Mouse (Mus musculus): ENCODE data around the gene Arhgdia.

Gene Arhgdia

DNA sequence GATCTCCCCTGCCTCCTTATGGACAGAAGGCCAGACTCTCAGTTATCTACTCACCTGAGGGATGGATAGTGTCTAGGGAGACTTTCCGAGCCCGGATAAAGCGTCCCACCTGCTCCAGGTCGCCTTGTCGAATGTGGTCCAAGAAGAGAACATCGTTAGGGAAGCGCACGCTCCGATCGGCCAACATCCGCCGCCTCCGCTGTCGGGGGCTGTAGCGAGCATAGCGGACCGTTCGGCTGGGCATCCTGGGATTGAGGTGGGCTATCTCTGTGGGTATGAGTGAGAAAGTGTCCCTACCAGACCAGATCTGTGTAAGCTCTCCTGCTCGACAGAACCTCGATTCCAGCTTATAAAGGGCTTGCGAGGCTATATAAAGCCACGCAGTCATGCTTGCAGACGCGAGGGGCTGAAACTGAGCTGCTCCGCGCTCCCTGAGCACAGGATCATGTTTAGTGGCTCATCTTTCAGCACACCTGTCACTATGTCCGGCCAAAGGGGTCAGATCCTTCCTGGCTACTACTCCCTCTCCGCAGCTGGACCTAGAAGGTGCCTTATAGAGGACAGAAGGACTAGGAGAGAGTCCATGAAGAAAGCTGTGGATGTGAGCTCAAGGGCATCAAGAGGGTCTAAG is 30.5 kb downstream of the Arhgdia start, which contains the start of gene Ppp1r27:
Gene Ppp1r27 (minus strand): TSS at position 323 of the 631 bp plus-strand sequence.
- DNase-seq (ENCODE audit: low spot score) = no peak

DNA sequence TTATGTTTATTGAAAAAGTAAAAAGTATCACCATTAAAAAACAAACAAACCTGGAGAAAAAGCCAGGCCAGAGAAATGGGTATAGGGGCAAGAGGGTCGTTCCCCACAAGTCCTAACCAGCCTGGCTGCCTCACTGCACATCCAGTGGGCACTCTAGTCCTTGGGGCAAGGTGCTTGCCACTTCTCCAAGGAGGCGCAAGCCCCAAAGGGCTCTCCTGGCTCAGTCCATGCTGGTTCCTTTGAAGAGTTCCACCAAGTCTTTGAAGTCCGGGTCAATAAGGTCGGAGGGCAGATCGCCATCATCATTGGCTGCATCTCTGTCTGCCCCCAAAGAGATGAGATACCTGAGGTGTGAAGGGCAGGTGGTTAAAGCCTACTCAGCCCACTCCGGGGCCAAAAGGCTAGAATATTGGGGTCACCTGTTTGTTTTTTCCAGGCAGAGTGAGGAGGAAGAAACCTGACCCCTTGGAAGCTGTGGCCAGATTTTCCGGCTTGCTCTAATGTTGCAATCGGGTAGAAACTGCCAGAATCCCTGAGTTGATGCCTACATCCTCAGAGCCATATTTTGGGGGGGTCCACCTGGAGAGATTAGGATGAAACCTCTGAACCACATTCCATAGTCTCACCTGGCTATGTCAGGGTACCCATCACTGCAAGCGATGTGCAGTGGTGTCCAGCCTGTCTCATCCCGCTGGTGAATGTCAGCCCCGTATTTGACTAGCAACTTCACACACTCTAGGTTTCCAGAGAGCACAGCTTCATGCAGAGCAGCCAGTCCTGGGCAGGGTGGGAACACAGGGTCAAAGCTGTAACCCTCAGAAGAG is 31.2 kb downstream of the Arhgdia start:
- no peak for DNase-seq (ENCODE audit: low spot score)

DNA sequence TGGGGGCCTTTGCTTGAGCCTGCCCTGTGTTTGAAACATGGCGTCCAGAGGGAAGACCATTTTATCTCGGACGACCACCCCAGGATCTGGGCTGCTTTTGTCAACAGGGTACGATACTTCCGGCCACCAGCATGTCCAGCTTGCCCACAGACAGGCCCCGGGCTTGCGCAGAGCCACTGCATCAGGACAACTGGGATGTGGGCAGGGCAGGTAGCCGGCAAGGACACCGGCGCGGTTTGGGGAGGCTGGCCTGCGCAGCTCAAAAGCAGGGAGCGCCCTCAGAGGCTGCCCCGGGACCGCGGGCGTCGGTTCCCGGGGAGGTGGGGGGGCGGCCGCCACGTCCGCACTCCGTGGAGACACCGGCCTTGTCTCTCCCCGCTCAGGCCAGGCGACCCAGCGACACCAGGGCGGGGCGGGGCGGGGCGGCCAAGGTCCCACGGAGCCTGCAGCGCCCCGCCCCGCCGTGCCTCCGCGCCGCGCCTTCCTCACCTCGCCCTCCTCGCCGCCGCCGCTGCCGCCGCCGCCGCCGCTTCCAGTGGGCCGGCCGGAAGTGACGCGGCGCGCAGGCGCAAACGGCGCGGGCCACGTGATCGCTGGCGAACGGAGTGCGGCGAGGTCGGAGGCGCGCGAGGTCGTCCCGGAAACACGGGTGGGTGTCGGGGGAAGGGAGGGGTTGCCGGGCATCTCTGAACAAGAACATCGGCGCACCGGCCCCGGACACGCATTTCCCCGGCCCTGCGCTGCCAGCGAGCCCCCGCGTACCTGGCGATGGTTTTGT is 32.1 kb downstream of the Arhgdia start, which contains the start of gene Mcrip1:
Gene Mcrip1 (minus strand): TSS at position 560 of the 778 bp plus-strand sequence.
- DNase-seq (ENCODE audit: low spot score) = peak; percentile 95

DNA sequence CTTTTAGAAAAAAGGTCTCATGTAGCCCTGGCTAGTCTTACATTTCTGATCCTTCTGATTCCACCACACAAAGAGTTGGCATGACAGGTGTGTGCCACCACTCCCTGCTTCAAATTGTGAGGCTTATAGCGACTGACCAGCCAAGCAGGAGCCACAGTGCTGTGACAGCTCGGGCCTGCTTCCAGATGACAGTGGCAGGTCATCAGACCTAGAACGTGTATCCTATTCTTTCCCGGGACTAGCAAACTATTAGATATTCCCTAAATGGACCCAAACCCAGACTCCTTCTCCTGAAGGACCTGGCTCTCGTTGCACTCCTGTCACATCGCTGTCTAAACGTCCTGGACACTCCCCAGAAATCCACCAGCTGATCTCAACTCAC is 32.6 kb downstream of the Arhgdia start:
- DNase-seq (ENCODE audit: low spot score) = no peak

DNA sequence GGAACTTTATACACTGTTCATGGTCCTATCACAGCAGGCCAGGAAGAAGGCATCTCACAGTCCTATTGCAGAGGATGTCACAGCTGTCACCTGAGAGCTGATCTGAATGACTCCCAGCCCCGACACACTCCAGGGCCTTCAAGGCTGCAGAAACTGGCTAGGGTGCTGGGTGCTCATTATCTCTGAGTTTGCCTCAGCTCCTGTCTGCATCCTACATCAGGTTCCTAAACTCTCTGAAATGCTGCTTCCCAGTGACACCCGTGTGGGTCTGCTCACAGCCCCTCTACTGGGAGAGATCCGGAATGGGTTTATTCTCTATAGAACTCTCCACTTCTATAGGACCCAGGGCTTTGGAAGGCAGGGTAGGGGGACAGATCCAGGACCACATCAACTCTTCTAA is 33.2 kb downstream of the Arhgdia start:
- DNase-seq (ENCODE audit: low spot score) = no peak

DNA sequence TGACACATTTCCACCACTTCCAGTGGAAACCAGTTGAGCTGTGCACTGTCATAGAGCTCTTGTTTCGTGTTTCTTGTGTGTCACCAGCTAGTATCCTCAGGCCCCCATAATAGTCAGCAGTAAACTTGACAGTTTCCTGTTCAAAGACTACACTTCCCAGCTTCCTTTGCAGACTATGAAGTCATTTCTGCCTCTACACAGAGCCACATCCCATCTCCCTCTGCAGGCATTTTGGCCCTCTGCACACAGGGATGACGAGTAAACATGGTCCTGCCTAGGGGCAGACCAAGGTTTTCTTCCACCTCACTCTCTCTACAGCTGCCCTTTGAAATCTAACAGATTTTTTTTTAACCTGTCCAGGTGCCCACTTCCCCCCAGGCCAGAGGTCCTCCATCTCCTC is 34.0 kb downstream of the Arhgdia start:
- DNase-seq (ENCODE audit: low spot score) = no peak

DNA sequence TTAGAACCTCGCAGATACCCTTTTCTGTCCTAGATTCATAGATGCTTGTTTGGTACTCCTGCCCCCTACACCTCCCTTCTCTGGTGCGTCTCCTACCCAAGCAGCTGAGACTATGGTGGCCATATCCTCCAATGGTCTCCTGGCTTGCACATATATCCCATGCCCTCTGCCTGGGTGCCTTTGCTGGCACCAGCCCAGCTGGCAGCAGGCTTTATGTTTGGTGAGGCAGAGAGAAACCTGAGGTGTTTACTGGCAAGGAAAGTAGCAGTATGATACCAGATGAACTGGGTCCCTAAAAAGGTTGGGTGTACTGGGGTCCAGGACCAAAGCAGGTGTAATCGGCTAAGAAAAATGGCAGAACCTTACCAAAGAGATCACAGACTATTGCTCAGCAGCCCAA is 35.5 kb downstream of the Arhgdia start:
- no peak for DNase-seq (ENCODE audit: low spot score)

DNA sequence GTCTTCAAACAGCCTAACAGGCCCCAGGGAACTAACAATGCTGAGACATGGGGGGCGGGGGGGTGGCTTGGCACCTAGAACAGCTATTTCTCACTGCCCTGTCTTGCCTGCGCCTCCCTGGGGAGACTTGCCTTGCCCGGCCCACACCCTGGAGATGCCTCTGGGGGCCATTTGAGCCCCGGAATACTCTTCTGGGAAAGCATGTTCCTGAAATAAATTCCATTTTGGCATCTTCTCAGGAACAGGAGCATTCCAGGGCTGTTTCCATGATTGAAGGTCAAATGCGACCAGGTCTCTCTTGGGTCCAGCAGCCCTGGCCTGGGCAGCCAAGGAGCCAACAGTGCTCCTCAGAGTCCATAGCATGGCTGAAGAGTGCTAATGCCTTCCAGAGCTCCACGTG is 39.0 kb downstream of the Arhgdia start:
- DNase-seq (ENCODE audit: low spot score) = no peak

DNA sequence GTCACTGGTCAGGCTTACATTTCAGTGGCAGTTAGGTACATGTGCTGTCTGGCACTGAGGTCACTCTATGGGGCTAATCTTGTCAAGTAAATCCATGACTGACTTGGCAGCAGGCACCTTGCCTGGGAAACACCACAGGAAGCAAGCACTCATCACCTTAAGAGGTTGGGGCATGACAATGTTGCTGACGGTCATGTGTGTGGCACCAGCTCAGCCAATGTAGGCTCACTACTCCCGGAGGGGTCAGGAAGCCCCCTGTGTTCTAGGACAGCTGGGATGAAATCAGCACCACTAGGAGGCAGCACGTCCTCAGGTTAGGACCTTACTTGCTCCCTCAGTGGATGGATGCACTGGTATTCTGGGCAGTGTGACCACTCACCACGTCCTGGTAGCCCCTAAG is 39.5 kb downstream of the Arhgdia start:
- no peak for DNase-seq (ENCODE audit: low spot score)

DNA sequence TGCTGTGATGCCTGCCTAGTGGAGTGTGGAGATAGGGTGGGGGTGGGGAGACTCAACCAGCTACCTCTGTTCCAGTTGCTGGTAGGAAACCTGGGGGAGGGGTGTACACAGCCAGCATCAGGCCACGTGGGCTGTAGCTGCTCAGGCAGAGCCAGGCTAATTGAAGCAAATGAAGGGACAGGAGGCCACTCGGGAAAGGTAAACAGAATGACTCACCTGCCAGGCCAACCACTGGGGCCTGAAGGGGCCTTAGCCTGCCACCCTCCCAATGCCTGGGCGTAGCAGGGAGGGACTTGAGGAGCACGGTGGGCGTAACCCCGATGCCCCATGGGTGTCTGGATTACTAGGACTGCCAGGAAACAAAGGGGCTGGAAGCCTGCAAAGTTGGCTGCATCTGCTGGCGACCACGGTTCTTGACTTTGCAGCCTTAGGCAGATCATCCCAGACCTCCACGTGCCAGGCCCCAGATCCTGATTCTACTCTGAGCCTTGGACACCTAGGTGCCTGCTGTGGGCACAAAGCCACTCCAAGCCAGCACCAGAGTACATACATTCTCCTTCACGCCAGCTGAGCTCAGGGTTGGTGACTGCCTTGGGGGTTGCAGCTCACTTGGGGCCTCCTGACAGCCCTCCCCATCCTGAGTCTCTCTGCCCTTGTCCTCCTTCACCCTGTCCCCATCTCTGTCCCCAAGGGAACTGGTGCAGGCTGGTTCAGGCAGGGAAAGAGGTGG is 42.0 kb downstream of the Arhgdia start:
- DNase-seq (ENCODE audit: low spot score) = peak; percentile 83

DNA sequence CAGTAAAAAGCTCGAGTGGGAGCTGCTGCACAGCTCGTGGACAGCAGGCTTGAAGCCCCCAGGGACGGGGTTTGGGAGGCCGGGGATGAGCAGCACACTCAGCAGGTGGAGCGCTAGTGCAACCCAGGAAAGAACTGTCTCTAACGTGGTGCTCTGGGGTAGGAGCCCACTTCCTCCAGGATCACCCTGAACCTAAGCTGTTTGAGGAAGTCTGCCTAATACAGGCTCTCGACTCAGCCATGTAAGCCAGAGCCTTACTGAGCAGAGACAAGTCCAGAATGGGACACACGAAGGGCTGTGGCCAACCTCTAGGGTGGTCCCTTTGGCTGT is 42.5 kb downstream of the Arhgdia start:
- no peak for DNase-seq (ENCODE audit: low spot score)

DNA sequence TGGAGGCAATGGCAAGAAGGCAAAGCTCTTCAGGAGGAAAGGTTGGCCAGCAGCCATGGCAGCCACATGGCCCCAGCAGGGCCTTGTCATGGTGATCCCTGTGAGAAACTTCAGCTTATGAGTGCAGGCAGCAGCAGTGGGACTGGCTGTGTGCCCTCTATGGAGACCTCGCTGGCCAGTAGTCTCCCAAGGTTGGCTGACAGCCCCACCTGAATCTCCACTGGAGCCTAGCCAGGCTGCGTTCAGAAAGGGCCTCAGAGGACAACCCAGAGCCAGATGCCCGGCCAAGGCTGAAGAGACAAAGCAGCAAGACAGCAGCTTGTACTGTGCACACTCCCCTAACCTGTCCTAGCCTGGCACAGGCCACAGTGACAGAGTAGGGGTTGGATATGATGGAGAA is 42.9 kb downstream of the Arhgdia start:
- peak; percentile 63 for DNase-seq (ENCODE audit: low spot score)

DNA sequence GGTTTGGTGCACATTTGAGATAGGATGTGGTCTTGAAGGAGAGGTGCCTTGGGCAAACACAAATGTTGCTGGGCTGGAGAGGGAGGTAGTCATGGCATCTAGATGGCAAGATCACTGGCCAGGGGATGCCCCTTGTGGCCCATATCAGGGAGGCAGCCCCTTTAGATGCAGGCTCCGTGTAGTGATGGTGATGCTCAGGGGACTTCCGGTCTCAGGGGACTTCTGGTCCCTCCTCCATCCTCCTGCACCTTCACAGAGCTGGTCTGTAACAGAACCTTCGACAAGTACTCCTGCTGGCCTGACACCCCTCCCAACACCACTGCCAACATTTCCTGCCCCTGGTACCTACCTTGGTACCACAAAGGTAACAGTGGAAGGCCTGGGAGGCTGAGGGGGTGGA is 45.6 kb downstream of the Arhgdia start:
- no peak for DNase-seq (ENCODE audit: low spot score)

DNA sequence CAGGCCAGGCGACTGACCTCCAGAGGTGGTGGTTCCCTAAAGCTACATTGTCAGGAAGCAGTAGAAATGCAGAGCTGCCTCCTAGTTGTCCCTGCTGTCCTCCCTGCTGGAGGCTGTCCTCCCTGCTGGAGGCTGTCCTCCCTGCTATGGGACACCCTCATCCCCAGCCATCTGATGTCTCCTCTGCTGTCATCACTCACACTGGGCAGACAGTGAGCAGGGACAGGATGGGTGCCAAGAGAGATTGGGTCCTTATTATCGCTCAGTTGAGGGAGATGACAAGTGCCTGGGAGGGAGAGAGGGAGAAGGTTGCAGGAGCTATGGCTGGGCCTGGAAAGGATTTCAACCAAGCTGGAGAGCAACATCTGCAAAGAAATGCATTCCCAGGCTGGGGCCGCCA is 46.3 kb downstream of the Arhgdia start:
- no peak for DNase-seq (ENCODE audit: low spot score)

DNA sequence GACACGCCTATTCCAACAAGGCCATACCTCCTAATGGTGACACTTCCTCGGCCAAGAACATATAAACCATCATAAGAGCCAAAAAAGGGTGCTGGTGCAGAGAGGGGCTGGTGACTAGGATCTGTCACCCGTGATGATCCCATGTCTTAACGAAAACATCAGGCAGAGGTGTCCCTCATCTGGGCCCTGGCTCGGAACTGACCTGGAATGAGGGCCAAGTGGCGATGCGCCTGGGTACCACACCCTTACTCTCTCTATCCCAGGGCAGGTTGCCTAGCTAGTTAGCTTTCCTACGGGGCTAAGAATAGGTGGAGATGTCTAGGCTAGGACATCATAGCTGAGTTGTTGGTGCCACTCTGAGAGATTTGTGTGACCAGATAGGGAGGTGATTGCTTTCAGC is 47.3 kb downstream of the Arhgdia start:
- DNase-seq (ENCODE audit: low spot score) = no peak

DNA sequence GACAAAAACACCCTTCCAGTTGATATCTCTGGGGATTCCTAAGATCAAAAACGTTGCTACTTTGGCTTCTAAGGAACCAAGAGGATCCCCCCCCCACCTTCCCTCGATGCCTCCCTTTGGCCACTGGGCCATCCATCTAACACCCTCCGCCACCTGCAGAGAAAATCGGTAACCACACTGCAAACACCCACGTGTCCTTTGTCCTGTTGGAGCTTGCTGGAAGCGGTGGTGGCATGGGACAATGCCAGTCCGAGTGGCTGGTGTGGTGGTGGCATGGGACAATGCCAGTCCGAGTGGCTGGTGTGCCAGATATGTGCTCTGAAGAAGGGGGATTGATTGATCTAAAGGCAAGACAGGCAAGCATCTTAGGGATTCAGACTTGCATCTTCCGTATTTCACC is 49.8 kb downstream of the Arhgdia start:
- DNase-seq (ENCODE audit: low spot score) = no peak

DNA sequence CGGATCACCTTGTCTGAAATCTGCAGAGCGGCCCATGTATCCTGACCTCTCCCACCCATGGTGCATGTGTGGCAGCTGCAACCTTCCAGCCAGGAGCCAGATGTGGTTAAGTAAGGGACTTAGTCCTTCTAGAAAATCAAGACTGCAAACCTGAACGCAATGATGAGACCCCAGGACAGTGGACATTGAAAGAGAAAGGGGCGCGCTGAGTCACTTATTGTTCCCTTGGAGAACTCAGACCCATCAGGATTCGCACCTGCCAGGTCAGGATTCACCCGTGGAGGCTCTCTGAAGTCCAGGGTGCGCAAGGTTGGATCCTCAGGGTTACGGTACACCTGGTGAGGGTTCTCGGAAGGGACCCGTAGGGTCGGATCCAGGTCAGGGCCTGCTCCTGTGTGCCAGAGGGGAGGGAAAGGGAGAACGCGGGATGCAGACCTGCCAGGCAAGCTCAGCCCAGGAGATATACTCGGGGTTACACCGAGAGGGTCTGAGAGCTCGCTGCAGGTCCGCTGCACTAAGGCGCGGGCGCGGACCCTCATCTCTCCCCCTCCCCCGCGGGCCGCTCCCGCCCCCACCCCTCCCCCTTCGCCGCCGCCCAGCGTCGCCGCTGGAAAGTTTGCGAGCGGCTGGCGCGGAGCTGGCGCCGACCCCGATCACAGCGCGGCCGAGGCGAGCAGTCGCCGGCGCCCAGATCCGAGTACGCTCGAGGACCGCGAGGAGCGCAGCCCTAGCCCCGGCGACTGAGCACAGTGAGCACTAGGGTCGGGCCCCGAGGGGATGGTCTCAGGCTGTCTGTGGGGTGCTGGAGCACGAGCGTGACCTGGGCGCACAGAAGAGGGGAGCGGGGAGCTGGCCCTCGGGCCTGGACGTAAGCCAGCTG is 51.1 kb downstream of the Arhgdia start, which contains the start of gene Gcgr:
Gene Gcgr (plus strand): TSS at position 615 of the 880 bp plus-strand sequence.
- no peak for DNase-seq (ENCODE audit: low spot score)

DNA sequence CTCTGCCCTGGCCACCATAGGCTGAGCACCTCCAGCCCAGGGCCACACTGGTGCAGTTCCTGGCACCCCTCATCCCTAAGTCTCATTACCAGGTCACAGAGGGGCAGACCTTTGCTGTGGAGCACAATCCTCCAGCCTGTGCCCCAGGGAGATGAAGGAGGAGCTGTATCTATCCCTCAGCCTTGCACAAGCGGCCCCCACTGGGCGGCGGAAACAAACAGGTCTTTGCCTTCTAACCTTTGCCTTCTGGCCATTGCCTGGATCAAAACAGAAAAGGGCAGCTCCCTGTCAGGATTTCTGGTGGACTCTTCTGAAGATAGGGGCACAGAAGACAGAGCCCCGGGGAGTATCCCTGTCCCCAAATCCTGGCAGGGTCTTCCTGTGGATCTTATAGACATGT is 52.5 kb downstream of the Arhgdia start:
- DNase-seq (ENCODE audit: low spot score) = no peak

All from lung, postnatal 25 days (tissue).